In the genomic region with DNA sequence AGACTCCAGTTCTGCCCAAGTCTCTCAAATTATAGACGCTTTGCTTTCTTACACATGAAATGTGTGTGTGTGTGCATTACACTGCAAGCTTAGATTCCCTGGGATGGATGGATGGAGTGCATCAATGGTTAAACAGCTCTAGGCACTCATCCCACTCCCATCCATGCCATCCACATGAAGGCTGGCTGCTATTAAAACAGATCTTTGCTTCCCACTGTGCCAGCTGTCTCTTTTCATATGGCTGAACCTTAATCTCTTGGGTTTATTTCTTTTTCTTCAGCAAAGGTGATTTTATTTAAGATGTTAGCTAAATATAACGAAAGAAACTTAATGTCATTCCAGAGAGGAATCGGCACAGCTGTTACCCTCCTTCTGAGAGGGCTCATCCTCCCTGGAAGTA, we compare ENCODE assay signal across 25 mouse cellular contexts.
DNase-seq lines count a peak whose midpoint lies in the region; ATAC-seq and TF ChIP-seq lines count a peak whose summit lies in the region.
"Had no signal": no experiment of that assay in that cellular context is flagged by ENCODE, and none has a peak within 500 bp of the region (broad histone marks: within the 10 kb centered on the region; RNA-seq: fewer than 3 reads in every experiment).

No protein-coding gene starts in this region.

- DNase-seq in forebrain, postnatal 0 days: peak; percentile 31
- peak; percentile 12 for DNase-seq in layer of hippocampus, adult 11-12 months (ENCODE audit: low spot score)
- DNase-seq in layer of hippocampus, postnatal 25 days (ENCODE audit: extremely low spot score in 1 of 2, low spot score in 1 of 2): no peak
- peak; percentile 57 for DNase-seq in brain, adult 2 months (ENCODE audit: low read depth, low spot score)
- peak; percentile 21 for DNase-seq in layer of hippocampus, adult 9-10 months (ENCODE audit: low spot score)
- DNase-seq: adrenal gland, postnatal 36 days; B cell, adult 2 months; cerebellum, adult 18-20 months; cerebellum, postnatal 25 days; heart, postnatal 36 days; kidney, postnatal 25 days; lung, embryonic 14.5 days; right cerebral cortex, postnatal 4 days; thymus, postnatal 36 days had no signal

- no peak overlapping the region for H3K4me3 ChIP-seq in forebrain, postnatal 0 days (ENCODE audit: low read depth, low read length)
- H3K4me3 ChIP-seq in forebrain, embryonic 13.5 days: no peak overlapping the region
- H3K4me3 ChIP-seq in intestine, embryonic 15.5 days (replicated peaks): no peak overlapping the region
- H3K4me3 ChIP-seq: embryonic facial prominence, embryonic 12.5 days; heart, embryonic 15.5 days; midbrain, embryonic 12.5 days; stomach, embryonic 15.5 days had no signal

- H3K4me2 ChIP-seq in forebrain, postnatal 0 days (ENCODE audit: low read depth): no peak overlapping the region
- H3K4me2 ChIP-seq in forebrain, embryonic 13.5 days: no peak overlapping the region
- no peak overlapping the region for H3K4me2 ChIP-seq in intestine, embryonic 15.5 days (replicated peaks)
- H3K4me2 ChIP-seq: embryonic facial prominence, embryonic 12.5 days; heart, embryonic 15.5 days; lung, embryonic 14.5 days; midbrain, embryonic 12.5 days; stomach, embryonic 15.5 days had no signal

- TF ChIP-seq CTCF in forebrain, postnatal 0 days (IDR thresholded peaks at IDR 0.05; ENCODE audit: low read depth): no peak

- no peak overlapping the region for H3K27ac ChIP-seq in forebrain, postnatal 0 days (ENCODE audit: low read depth, low read length)
- H3K27ac ChIP-seq in forebrain, embryonic 13.5 days: no peak overlapping the region
- no peak overlapping the region for H3K27ac ChIP-seq in intestine, embryonic 15.5 days
- H3K27ac ChIP-seq: embryonic facial prominence, embryonic 12.5 days; heart, embryonic 15.5 days; liver, embryonic 14.5 days; midbrain, embryonic 12.5 days; stomach, embryonic 15.5 days had no signal

- H3K9me3 ChIP-seq in forebrain, postnatal 0 days (ENCODE audit: low read length): no peaks in the 10 kb centered on the region
- H3K9me3 ChIP-seq in forebrain, embryonic 13.5 days (replicated peaks): no peaks in the 10 kb centered on the region
- no peaks in the 10 kb centered on the region for H3K9me3 ChIP-seq in intestine, embryonic 15.5 days
- H3K9me3 ChIP-seq: embryonic facial prominence, embryonic 12.5 days; G1E; heart, embryonic 15.5 days; midbrain, embryonic 12.5 days; stomach, embryonic 15.5 days had no signal

- no peaks in the 10 kb centered on the region for H3K4me1 ChIP-seq in forebrain, postnatal 0 days (ENCODE audit: insufficient read depth)
- H3K4me1 ChIP-seq in forebrain, embryonic 13.5 days: no peaks in the 10 kb centered on the region; the same call in 1 of the 2 replicates
- no peaks in the 10 kb centered on the region for H3K4me1 ChIP-seq in intestine, embryonic 15.5 days (replicated peaks)
- H3K4me1 ChIP-seq: embryonic facial prominence, embryonic 12.5 days; heart, embryonic 15.5 days; midbrain, embryonic 12.5 days; stomach, embryonic 15.5 days had no signal

- WGBS in forebrain, postnatal 0 days: 67% methylated on average over 3 of the region's 3 CpGs
- 78% methylated on average over 3 of the region's 3 CpGs for WGBS in forebrain, embryonic 13.5 days
- WGBS in intestine, embryonic 15.5 days: 61% methylated on average over 3 of the region's 3 CpGs

- H3K36me3 ChIP-seq in forebrain, postnatal 0 days (ENCODE audit: insufficient read depth): no peaks in the 10 kb centered on the region
- no peaks in the 10 kb centered on the region for H3K36me3 ChIP-seq in forebrain, embryonic 13.5 days (ENCODE audit: poor library complexity, severe bottlenecking)
- no peaks in the 10 kb centered on the region for H3K36me3 ChIP-seq in intestine, embryonic 15.5 days
- H3K36me3 ChIP-seq: embryonic facial prominence, embryonic 12.5 days; G1E; heart, embryonic 15.5 days; midbrain, embryonic 12.5 days; stomach, embryonic 15.5 days had no signal

- H3K27me3 ChIP-seq in forebrain, postnatal 0 days (ENCODE audit: insufficient read depth, low read length): no peaks in the 10 kb centered on the region
- H3K27me3 ChIP-seq in forebrain, embryonic 13.5 days: no peaks in the 10 kb centered on the region
- H3K27me3 ChIP-seq in intestine, embryonic 15.5 days (replicated peaks): no peaks in the 10 kb centered on the region
- H3K27me3 ChIP-seq: CH12.LX; embryonic facial prominence, embryonic 12.5 days; heart, embryonic 15.5 days; midbrain, embryonic 12.5 days; Patski; stomach, embryonic 15.5 days had no signal

- no peak overlapping the region for H3K9ac ChIP-seq in forebrain, postnatal 0 days
- no peak overlapping the region for H3K9ac ChIP-seq in forebrain, embryonic 13.5 days
- H3K9ac ChIP-seq in intestine, embryonic 15.5 days: no peak overlapping the region
- H3K9ac ChIP-seq: embryonic facial prominence, embryonic 12.5 days; heart, embryonic 15.5 days; liver, embryonic 14.5 days; lung, embryonic 14.5 days; midbrain, embryonic 12.5 days; stomach, embryonic 15.5 days had no signal

- ATAC-seq in forebrain, postnatal 0 days: 0 out of 2 replicates have a peak, but pooled peaks have one; percentile 54
- no peak for ATAC-seq in forebrain, embryonic 13.5 days
- ATAC-seq in intestine, embryonic 15.5 days: no peak
- ATAC-seq: intestine, embryonic 16.5 days; Patski had no signal

Comparison
In these comparisons a context has a peak if more than half of its experiments do, and no peak if none do; other contexts are left out.
1. DNase-seq: peak in forebrain, postnatal 0 days (single experiment), layer of hippocampus, adult 11-12 months (single experiment), brain, adult 2 months (single experiment) and layer of hippocampus, adult 9-10 months (single experiment); none in layer of hippocampus, postnatal 25 days (0 of 2).